Mouse (Mus musculus): Measurements from ENCODE around the gene Brd7.

The Brd7 gene

GRCm38 (mm10) chr8:88307736-88308135 is 54.3 kb downstream of the Brd7 start:
- no peak for DNase-seq

- DNase-seq, result no peak
Measured at GRCm38 (mm10) chr8:88306511-88306910, 55.5 kb downstream of the Brd7 start.

GRCm38 (mm10) chr8:88305814-88306213 is 56.2 kb downstream of the Brd7 start:
- DNase-seq, result no peak

GRCm38 (mm10) chr8:88301589-88302437 is 60.2 kb downstream of the Brd7 start:
- no peak for DNase-seq

GRCm38 (mm10) chr8:88299907-88300603 is 61.9 kb downstream of the Brd7 start:
- no peak for DNase-seq

- no peak for DNase-seq
Measured at GRCm38 (mm10) chr8:88298733-88299103, 63.3 kb downstream of the Brd7 start.

GRCm38 (mm10) chr8:88297976-88298732 is 63.8 kb downstream of the Brd7 start:
- DNase-seq, result peak; percentile 15

GRCm38 (mm10) chr8:88294977-88295376 is 67.0 kb downstream of the Brd7 start:
- DNase-seq, result no peak

GRCm38 (mm10) chr8:88293590-88294356 is 68.2 kb downstream of the Brd7 start:
- no peak for DNase-seq

- no peak for DNase-seq
Measured at GRCm38 (mm10) chr8:88292926-88293325, 69.1 kb downstream of the Brd7 start.

- no peak for DNase-seq
Measured at GRCm38 (mm10) chr8:88291305-88291690, 70.7 kb downstream of the Brd7 start.

- no peak for DNase-seq
Measured at GRCm38 (mm10) chr8:88290326-88291304, 71.4 kb downstream of the Brd7 start.

- DNase-seq, result no peak
Measured at GRCm38 (mm10) chr8:88289901-88290300, 72.1 kb downstream of the Brd7 start.

- DNase-seq, result no peak
Measured at GRCm38 (mm10) chr8:88288622-88289242, 73.3 kb downstream of the Brd7 start.

GRCm38 (mm10) chr8:88286421-88286960 is 75.5 kb downstream of the Brd7 start:
- DNase-seq, result no peak

- no peak for DNase-seq
Measured at GRCm38 (mm10) chr8:88285469-88286356, 76.3 kb downstream of the Brd7 start.

GRCm38 (mm10) chr8:88284738-88285137 is 77.3 kb downstream of the Brd7 start:
- no peak for DNase-seq

GRCm38 (mm10) chr8:88283243-88284115 is 78.5 kb downstream of the Brd7 start:
- DNase-seq, result no peak

- peak; percentile 51 for DNase-seq
Measured at GRCm38 (mm10) chr8:88282684-88283083, 79.3 kb downstream of the Brd7 start.
